Mouse (Mus musculus): ENCODE results near the gene D430042O09Rik. TPM values are rescaled to one million over a fixed set of nuclear protein-coding genes. Genes with fewer than 3 reads are reported as not detected.
A peak's percentile ranks its signal among the peaks of the same experiment; 100 is the strongest.
"Not testable (repeated sequence)": the region's sequence is repeated elsewhere in the genome, so short reads cannot be mapped to it uniquely, and the experiment has no call there.

D430042O09Rik gene
- polyA plus RNA-seq, 1 experiment from 2014 or later, result 9.8 TPM

DNA sequence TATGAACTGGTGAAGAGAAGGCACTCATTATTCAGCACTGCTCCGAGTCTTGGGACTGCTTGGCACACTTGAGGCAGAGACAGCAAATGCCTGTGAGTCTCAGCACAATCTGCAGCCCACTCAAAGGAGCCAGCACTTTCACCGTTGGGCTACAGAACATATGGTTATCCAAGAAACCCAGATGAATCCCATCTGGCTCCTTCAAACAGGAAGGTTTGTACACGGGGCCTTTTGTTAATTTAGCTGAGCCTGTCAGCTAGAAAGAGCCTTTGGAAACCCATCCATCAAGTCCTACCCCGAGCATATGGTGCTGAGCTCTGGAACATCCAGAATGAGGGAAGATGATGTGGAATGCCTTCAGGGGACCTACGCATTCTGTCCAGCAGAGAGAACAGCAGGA is 13.6 kb upstream of the D430042O09Rik start:
- WGBS, result 81% methylated on average over 5 of the region's 5 CpGs
- Histone ChIP-seq H3K4me3 (ENCODE audit: low read depth, low read length) (no peak overlapping the region), H3K9ac (replicated peaks; ENCODE audit: low read length) (no peak overlapping the region), H3K4me2 (ENCODE audit: low read depth, low read length) (no peak overlapping the region), H3K9me3 (replicated peaks; ENCODE audit: control insufficient read depth, low read length) (no peaks in the 10 kb centered on the region), H3K27ac (replicated peaks; ENCODE audit: low read depth, low read length) (no peak overlapping the region), H3K36me3 (replicated peaks; ENCODE audit: control insufficient read depth, insufficient read depth, low read depth, low read length) (peaks cover 36% of the 10 kb centered on the region), H3K4me1 (ENCODE audit: control insufficient read depth, insufficient read depth, low read length) (no peaks in the 10 kb centered on the region), H3K27me3 (ENCODE audit: control insufficient read depth, insufficient read depth, low read length) (no peaks in the 10 kb centered on the region)
- ATAC-seq (replicated peaks; ENCODE audit: insufficient number of reproducible peaks, low FRiP score, low TSS enrichment, low read depth) (no peak), DNase-seq (ENCODE audit: low spot score) (no peak)

DNA sequence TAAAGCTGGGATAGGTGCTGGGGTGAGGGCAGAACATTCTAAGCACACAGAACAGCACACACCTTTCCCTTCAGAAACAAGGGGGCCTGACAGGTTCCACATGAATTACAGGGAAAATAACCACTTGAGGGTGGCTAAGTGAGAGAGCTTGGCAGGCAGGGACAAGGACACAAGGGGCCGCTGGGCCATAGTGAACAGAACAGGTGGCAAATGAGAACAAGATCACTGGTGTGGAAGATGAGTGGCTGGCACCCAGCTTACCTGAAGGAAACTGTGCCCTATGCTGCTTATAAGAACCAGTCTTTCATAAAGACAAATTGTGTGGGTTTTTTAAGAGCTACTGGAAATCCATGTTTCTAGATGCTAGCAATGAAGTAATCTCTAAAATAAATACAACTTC is 4.9 kb upstream of the D430042O09Rik start:
- Histone ChIP-seq H3K9ac (replicated peaks; ENCODE audit: low read length) (no peak overlapping the region), H3K4me1 (ENCODE audit: control insufficient read depth, insufficient read depth, low read length) (peaks cover 5% of the 10 kb centered on the region), H3K27me3 (ENCODE audit: control insufficient read depth, insufficient read depth, low read length) (no peaks in the 10 kb centered on the region), H3K4me2 (ENCODE audit: low read depth, low read length) (no peak overlapping the region), H3K4me3 (ENCODE audit: low read depth, low read length) (no peak overlapping the region), H3K9me3 (replicated peaks; ENCODE audit: control insufficient read depth, low read length) (no peaks in the 10 kb centered on the region), H3K27ac (replicated peaks; ENCODE audit: low read depth, low read length) (no peak overlapping the region), H3K36me3 (replicated peaks; ENCODE audit: control insufficient read depth, insufficient read depth, low read depth, low read length) (peaks cover 35% of the 10 kb centered on the region)
- DNase-seq (ENCODE audit: low spot score) (no peak), ATAC-seq (replicated peaks; ENCODE audit: insufficient number of reproducible peaks, low FRiP score, low TSS enrichment, low read depth) (no peak)
- WGBS, result 86% methylated on average over 1 of the region's 1 CpGs

- WGBS, result under 1% methylated on average over 24 of the region's 24 CpGs
These were observed 502 bp upstream of the D430042O09Rik start for GRCm38 (mm10) chr7:125707186-125707585.

GRCm38 (mm10) chr7:125708100-125708499 is 412 bp downstream of the D430042O09Rik start:
- Histone ChIP-seq H3K9me3 (replicated peaks; ENCODE audit: control insufficient read depth, low read length) (no peaks in the 10 kb centered on the region), H3K27ac (replicated peaks; ENCODE audit: low read depth, low read length) (no peak overlapping the region), H3K4me1 (ENCODE audit: control insufficient read depth, insufficient read depth, low read length) (peaks cover 8% of the 10 kb centered on the region), H3K9ac (replicated peaks; ENCODE audit: low read length) (peak overlapping the region; percentile 93), H3K4me2 (ENCODE audit: low read depth, low read length) (peak overlapping the region; percentile 76), H3K36me3 (replicated peaks; ENCODE audit: control insufficient read depth, insufficient read depth, low read depth, low read length) (peaks cover 4% of the 10 kb centered on the region; the same call in 1 of the 2 replicates), H3K4me3 (ENCODE audit: low read depth, low read length) (peak overlapping the region; percentile 79), H3K27me3 (ENCODE audit: control insufficient read depth, insufficient read depth, low read length) (no peaks in the 10 kb centered on the region)
- WGBS, result under 1% methylated on average over 15 of the region's 15 CpGs
- peak; percentile 13 for DNase-seq (ENCODE audit: low spot score)
- ATAC-seq (replicated peaks; ENCODE audit: insufficient number of reproducible peaks, low FRiP score, low TSS enrichment, low read depth), result no peak

More at GRCm38 (mm10) chr7:125707186-125707585, 502 bp upstream of the D430042O09Rik start:
- peak overlapping the region; percentile 78 for H3K27ac ChIP-seq (replicated peaks; ENCODE audit: low read depth, low read length)
- peak overlapping the region; percentile 72 for H3K4me2 ChIP-seq (ENCODE audit: low read depth, low read length)
- ATAC-seq (replicated peaks; ENCODE audit: insufficient number of reproducible peaks, low FRiP score, low TSS enrichment, low read depth), result peak; percentile 83
- H3K9me3 ChIP-seq (replicated peaks; ENCODE audit: control insufficient read depth, low read length), result no peaks in the 10 kb centered on the region
- H3K4me3 ChIP-seq (ENCODE audit: low read depth, low read length), result peak overlapping the region; percentile 79
- peaks cover 4% of the 10 kb centered on the region; the same call in 1 of the 2 replicates for H3K36me3 ChIP-seq (replicated peaks; ENCODE audit: control insufficient read depth, insufficient read depth, low read depth, low read length)
- H3K4me1 ChIP-seq (ENCODE audit: control insufficient read depth, insufficient read depth, low read length), result peaks cover 8% of the 10 kb centered on the region
- DNase-seq (ENCODE audit: low spot score), result peak; percentile 72
- H3K9ac ChIP-seq (replicated peaks; ENCODE audit: low read length), result peak overlapping the region; percentile 93
- no peaks in the 10 kb centered on the region for H3K27me3 ChIP-seq (ENCODE audit: control insufficient read depth, insufficient read depth, low read length)

GRCm38 (mm10) chr7:125713542-125714055 is 5.9 kb downstream of the D430042O09Rik start:
- WGBS, result 94% methylated on average over 6 of the region's 7 CpGs

GRCm38 (mm10) chr7:125714803-125715202 is 7.1 kb downstream of the D430042O09Rik start:
- no peak for ATAC-seq (replicated peaks; ENCODE audit: insufficient number of reproducible peaks, low FRiP score, low TSS enrichment, low read depth)
- 90% methylated on average over 3 of the region's 3 CpGs for WGBS
- no peaks in the 10 kb centered on the region for H3K27me3 ChIP-seq (ENCODE audit: control insufficient read depth, insufficient read depth, low read length)

More at GRCm38 (mm10) chr7:125713542-125714055, 5.9 kb downstream of the D430042O09Rik start:
- H3K27ac ChIP-seq (replicated peaks; ENCODE audit: low read depth, low read length); H3K4me1 ChIP-seq (ENCODE audit: control insufficient read depth, insufficient read depth, low read length); H3K9me3 ChIP-seq (replicated peaks; ENCODE audit: control insufficient read depth, low read length); H3K9ac ChIP-seq (replicated peaks; ENCODE audit: low read length); ATAC-seq (replicated peaks; ENCODE audit: insufficient number of reproducible peaks, low FRiP score, low TSS enrichment, low read depth); H3K4me3 ChIP-seq (ENCODE audit: low read depth, low read length); DNase-seq (ENCODE audit: low spot score); H3K27me3 ChIP-seq (ENCODE audit: control insufficient read depth, insufficient read depth, low read length); H3K4me2 ChIP-seq (ENCODE audit: low read depth, low read length); H3K36me3 ChIP-seq (replicated peaks; ENCODE audit: control insufficient read depth, insufficient read depth, low read depth, low read length): not testable (repeated sequence)

DNA sequence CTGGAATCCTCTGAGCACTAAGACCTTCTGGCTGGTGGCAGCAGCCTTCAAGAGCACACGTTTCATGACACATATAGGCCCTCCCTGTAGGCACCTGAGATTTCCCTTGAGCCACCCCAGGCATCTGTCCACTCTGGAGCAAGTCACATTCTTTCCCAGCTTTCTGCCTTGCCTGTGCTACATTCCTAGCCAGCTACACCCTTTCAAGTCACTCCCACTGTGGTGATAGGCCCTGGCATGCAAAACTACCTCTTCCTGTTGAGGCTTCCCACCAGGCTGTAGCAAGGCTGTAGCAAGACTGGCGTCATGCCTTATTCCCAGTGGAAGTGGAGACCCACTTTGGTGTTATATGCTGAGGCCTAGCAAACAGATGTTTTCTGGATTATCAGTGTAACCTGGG is 9.0 kb downstream of the D430042O09Rik start:
- Histone ChIP-seq H3K4me3 (ENCODE audit: low read depth, low read length) (no peak overlapping the region), H3K36me3 (replicated peaks; ENCODE audit: control insufficient read depth, insufficient read depth, low read depth, low read length) (no peaks in the 10 kb centered on the region), H3K4me1 (ENCODE audit: control insufficient read depth, insufficient read depth, low read length) (no peaks in the 10 kb centered on the region), H3K4me2 (ENCODE audit: low read depth, low read length) (no peak overlapping the region), H3K27me3 (ENCODE audit: control insufficient read depth, insufficient read depth, low read length) (no peaks in the 10 kb centered on the region), H3K9me3 (replicated peaks; ENCODE audit: control insufficient read depth, low read length) (no peaks in the 10 kb centered on the region), H3K27ac (replicated peaks; ENCODE audit: low read depth, low read length) (no peak overlapping the region), H3K9ac (replicated peaks; ENCODE audit: low read length) (no peak overlapping the region)
- ATAC-seq (replicated peaks; ENCODE audit: insufficient number of reproducible peaks, low FRiP score, low TSS enrichment, low read depth), result no peak
- 59% methylated on average over 2 of the region's 2 CpGs for WGBS
- DNase-seq (ENCODE audit: low spot score), result no peak

More at GRCm38 (mm10) chr7:125714803-125715202, 7.1 kb downstream of the D430042O09Rik start:
- H3K27ac ChIP-seq (replicated peaks; ENCODE audit: low read depth, low read length), result no peak overlapping the region
- H3K9ac ChIP-seq (replicated peaks; ENCODE audit: low read length), result no peak overlapping the region
- H3K4me2 ChIP-seq (ENCODE audit: low read depth, low read length), result no peak overlapping the region
- H3K4me3 ChIP-seq (ENCODE audit: low read depth, low read length), result no peak overlapping the region
- H3K4me1 ChIP-seq (ENCODE audit: control insufficient read depth, insufficient read depth, low read length), result no peaks in the 10 kb centered on the region
- DNase-seq (ENCODE audit: low spot score), result no peak
- no peaks in the 10 kb centered on the region for H3K9me3 ChIP-seq (replicated peaks; ENCODE audit: control insufficient read depth, low read length)
- H3K36me3 ChIP-seq (replicated peaks; ENCODE audit: control insufficient read depth, insufficient read depth, low read depth, low read length), result no peaks in the 10 kb centered on the region

- DNase-seq (ENCODE audit: low spot score), result no peak
- Histone ChIP-seq H3K27me3 (ENCODE audit: control insufficient read depth, insufficient read depth, low read length) (no peaks in the 10 kb centered on the region), H3K9ac (replicated peaks; ENCODE audit: low read length) (no peak overlapping the region), H3K9me3 (replicated peaks; ENCODE audit: control insufficient read depth, low read length) (no peaks in the 10 kb centered on the region), H3K27ac (replicated peaks; ENCODE audit: low read depth, low read length) (no peak overlapping the region), H3K4me1 (ENCODE audit: control insufficient read depth, insufficient read depth, low read length) (no peaks in the 10 kb centered on the region), H3K4me2 (ENCODE audit: low read depth, low read length) (no peak overlapping the region), H3K36me3 (replicated peaks; ENCODE audit: control insufficient read depth, insufficient read depth, low read depth, low read length) (no peaks in the 10 kb centered on the region), H3K4me3 (ENCODE audit: low read depth, low read length) (no peak overlapping the region)
- ATAC-seq (replicated peaks; ENCODE audit: insufficient number of reproducible peaks, low FRiP score, low TSS enrichment, low read depth), result no peak
These were observed 9.9 kb downstream of the D430042O09Rik start for GRCm38 (mm10) chr7:125717612-125718011.

Data from embryonic facial prominence, embryonic 11.5 days (tissue).